Mouse (Mus musculus): ENCODE measurements around the gene Med16.

DNA sequence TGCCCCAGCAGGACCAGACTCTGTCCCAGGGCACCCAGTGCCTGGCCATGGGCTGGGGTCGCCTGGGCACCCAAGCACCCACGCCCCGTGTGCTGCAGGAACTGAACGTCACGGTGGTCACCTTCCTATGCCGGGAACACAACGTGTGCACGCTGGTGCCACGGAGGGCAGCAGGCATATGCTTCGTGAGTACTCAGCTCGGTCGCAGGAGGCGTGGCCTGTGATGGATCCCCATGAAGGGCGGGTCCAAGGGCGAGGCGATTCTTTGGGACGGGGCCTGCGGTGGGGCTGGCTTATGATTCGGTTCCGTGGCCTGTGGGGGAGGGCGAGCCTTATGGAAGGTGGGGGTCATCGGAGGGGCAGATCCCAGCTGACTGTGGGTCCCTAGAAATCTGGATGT lies 26.7 kb downstream of the Med16 start:
- TF ChIP-seq CTCF (IDR thresholded peaks at IDR 0.05; ENCODE audit: control insufficient read depth, insufficient read depth, insufficient replicate concordance, low read depth, low read length) (no peak), POLR2A (IDR thresholded peaks at IDR 0.05; ENCODE audit: control insufficient read depth, low read depth, low read length) (no peak)

Measured in testis, adult 2 months (tissue).